Mouse (Mus musculus): Measurements from ENCODE around the gene Gapdhs.

GRCm38 (mm10) chr7:30719669-30720068, 23.8 kb downstream of the Gapdhs start:
- TF ChIP-seq USF1 (IDR thresholded peaks at IDR 0.05; ENCODE audit: low read depth), result no peak
- TF ChIP-seq POLR2A (IDR thresholded peaks at IDR 0.05; ENCODE audit: insufficient read length, low read depth), result no peak
- TF ChIP-seq TCF12 (IDR thresholded peaks at IDR 0.05; ENCODE audit: insufficient read depth, poor library complexity, severe bottlenecking), result no peak
- no peak for TF ChIP-seq MAX (IDR thresholded peaks at IDR 0.05; ENCODE audit: low read depth)
- no peak for TF ChIP-seq CEBPB (IDR thresholded peaks at IDR 0.05; ENCODE audit: insufficient read depth, poor library complexity, severe bottlenecking)
- TF ChIP-seq POLR2AphosphoS2 (IDR thresholded peaks at IDR 0.05; ENCODE audit: insufficient read length, low read depth), result no peak
- no peak for TF ChIP-seq MYOD1 (IDR thresholded peaks at IDR 0.05; ENCODE audit: control insufficient read depth in 1 of 3, insufficient read length in 2 of 3, low read depth in 2 of 3)
